Mouse (Mus musculus): Measurements from ENCODE around the gene Rcbtb2.

DNA sequence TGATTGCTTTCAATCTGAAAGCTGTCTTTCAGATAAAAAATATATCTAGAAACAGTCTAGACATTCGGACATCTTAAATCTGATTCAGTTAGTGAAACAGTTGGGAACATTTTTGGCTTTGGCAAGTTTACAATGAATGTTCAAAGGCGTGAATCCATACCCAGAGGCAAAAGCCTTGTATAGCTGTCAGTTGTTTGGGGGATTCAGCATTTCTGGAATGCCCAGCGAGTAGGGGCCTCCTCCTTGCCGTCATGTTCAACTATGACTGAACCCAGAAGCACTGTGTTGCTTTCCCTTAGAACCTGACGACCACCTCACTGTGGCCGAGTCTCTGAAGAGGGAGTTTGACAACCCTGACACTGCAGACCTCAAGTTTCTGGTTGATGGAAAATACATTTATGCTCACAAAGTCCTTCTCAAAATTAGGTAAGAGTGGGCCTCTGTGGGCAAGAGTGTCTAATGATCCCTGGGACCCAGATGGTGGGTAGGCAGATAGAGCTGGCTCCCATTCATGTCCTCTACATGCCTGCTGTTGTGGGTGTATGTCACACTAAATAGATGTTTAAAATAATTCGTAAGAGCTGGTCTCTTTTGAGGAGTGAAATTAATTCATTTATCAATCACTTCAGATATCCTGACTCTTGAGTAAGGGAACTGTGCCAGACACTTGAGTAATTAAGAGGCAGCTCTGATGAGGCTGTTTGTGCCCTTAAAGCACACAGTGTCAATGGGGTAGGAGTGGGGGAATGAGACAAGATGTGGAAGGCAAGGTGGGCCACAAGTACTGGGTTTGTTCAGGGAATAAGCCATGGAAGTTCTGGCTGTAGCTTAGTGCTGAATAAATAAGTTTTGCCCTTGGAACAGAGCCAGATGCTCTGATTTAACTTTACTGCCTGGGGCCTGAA lies 51.5 kb downstream of the Rcbtb2 start:
- TF ChIP-seq CTCF (IDR thresholded peaks at IDR 0.05; ENCODE audit: borderline replicate concordance, control insufficient read depth, extremely low read depth, insufficient read depth, low read length, poor library complexity) = no peak
- no peak for TF ChIP-seq POLR2A (IDR thresholded peaks at IDR 0.05; ENCODE audit: control insufficient read depth, extremely low read depth, insufficient read depth, low read length, poor library complexity)

Data from thymus, adult 2 months (tissue).